Mouse (Mus musculus) liver, adult 2 months (tissue): Measurements from ENCODE around the gene Pigf. TPM values are rescaled to one million over a fixed set of nuclear protein-coding genes. Genes with fewer than 3 reads are reported as not detected.

Experiments
- DNase-seq: peaks from one replicate; pipeline ENCODE4 v3.0.0-alpha.2; 2011; ENCODE audit warnings: low read depth, low spot score; ENCODE audit errors: extremely low read depth
- H3K27ac ChIP-seq: fragments of 200-500 bp; replicated peaks from 2 replicates; pipeline ENCODE4 v1.5.1; 2012; ENCODE audit warnings: low read depth, mild to moderate bottlenecking, control low read depth, inconsistent platforms, low read length; ENCODE audit not compliant: insufficient read depth
- H3K27me3 ChIP-seq: fragments of 200-500 bp; 2 replicates; pipeline ENCODE4 v1.6.1; 2012; ENCODE audit warnings: mild to moderate bottlenecking, moderate library complexity, low read length, inconsistent platforms; ENCODE audit not compliant: control insufficient read depth, insufficient read depth
- H3K36me3 ChIP-seq: fragments of 200-500 bp; 2 replicates; pipeline ENCODE4 v1.6.1; 2012; ENCODE audit warnings: low read length, inconsistent platforms; ENCODE audit not compliant: control insufficient read depth, insufficient read depth
- H3K4me1 ChIP-seq: fragments of 200-500 bp; 2 replicates; pipeline ENCODE4 v1.6.1; 2011; ENCODE audit warnings: low read length; ENCODE audit not compliant: control insufficient read depth, insufficient read depth
- H3K4me3 ChIP-seq: fragments of 200-500 bp; 2 replicates; pipeline ENCODE4 v1.5.1; 2011; ENCODE audit warnings: low read depth, mild to moderate bottlenecking, control low read depth, low read length, moderate library complexity; ENCODE audit not compliant: insufficient read depth
- H3K79me2 ChIP-seq: fragments of 200-500 bp; 2 replicates; pipeline ENCODE4 v1.6.1; 2012; ENCODE audit warnings: inconsistent platforms, mild to moderate bottlenecking, low read length, moderate library complexity; ENCODE audit not compliant: control insufficient read depth, insufficient read depth
- H3K9ac ChIP-seq: fragments of 200-500 bp; 2 replicates; pipeline ENCODE4 v1.6.1; 2012; ENCODE audit warnings: low read depth, mild to moderate bottlenecking, control low read depth, inconsistent platforms, low read length
- CTCF ChIP-seq: fragments of 200-500 bp; IDR thresholded peaks from 2 replicates; pipeline ENCODE4 v1.5.1; 2011; ENCODE audit warnings: low read depth, low read length, control low read depth
- POLR2A ChIP-seq: fragments of 200-500 bp; IDR thresholded peaks from 2 replicates; pipeline ENCODE4 v1.6.1; 2011; ENCODE audit warnings: low read length, control low read depth; ENCODE audit not compliant: insufficient read depth; ENCODE audit errors: extremely low read depth
- WGBS: fragments of 180-500 bp; shearing (Covaris S2); methylation state at CpG from one replicate; pipeline ENCODE4 v1.1.7; 2018; 5-methylcytosine and 5-hydroxymethylcytosine counted together
- polyA plus RNA-seq: library from polyadenylated mRNA; depleted of rRNA; stranded (reverse); fragments of >200 nt; gene quantifications from 2 replicates; pipeline ENCODE4 v1.2.3, GENCODE M21; 2012
- total RNA-seq: library from RNA; depleted of rRNA; stranded (reverse); fragments of >200 nt; gene quantifications from 2 replicates; pipeline ENCODE4 v1.2.3, GENCODE M21; 2014

Gene Pigf
- total and polyA plus RNA-seq, 2 experiments: 3.2 to 9.1 TPM

GRCm38 (mm10) chr17:87019692-87020091 lies 5.5 kb downstream of the Pigf start:
- no peak overlapping the region for H3K9ac ChIP-seq

GRCm38 (mm10) chr17:87011301-87012019 lies 13.7 kb downstream of the Pigf start:
- Histone ChIP-seq H3K27me3 (no peaks in the 10 kb centered on the region), H3K4me1 (no peaks in the 10 kb centered on the region), H3K9ac (no peak overlapping the region), H3K4me3 (no peak overlapping the region), H3K27ac (no peak overlapping the region), H3K79me2 (no peaks in the 10 kb centered on the region), H3K36me3 (no peaks in the 10 kb centered on the region)
- TF ChIP-seq POLR2A: no peak
- TF ChIP-seq CTCF: no peak
- WGBS: 90% methylated on average over 13 of the region's 13 CpGs
- DNase-seq: no peak

More at GRCm38 (mm10) chr17:87019692-87020091, 5.5 kb downstream of the Pigf start:
- no peak for DNase-seq
- TF ChIP-seq CTCF (no peak), POLR2A (no peak)
- Histone ChIP-seq H3K4me1 (peaks cover 3% of the 10 kb centered on the region; the same call in 1 of the 2 replicates), H3K4me3 (no peak overlapping the region), H3K27ac (no peak overlapping the region), H3K27me3 (no peaks in the 10 kb centered on the region), H3K79me2 (no peaks in the 10 kb centered on the region), H3K36me3 (peaks cover 3% of the 10 kb centered on the region; the same call in 1 of the 2 replicates)
- 42% methylated on average over 5 of the region's 5 CpGs for WGBS

- Histone ChIP-seq H3K27ac (no peak overlapping the region), H3K79me2 (no peaks in the 10 kb centered on the region), H3K27me3 (no peaks in the 10 kb centered on the region), H3K36me3 (no peaks in the 10 kb centered on the region), H3K4me1 (no peaks in the 10 kb centered on the region), H3K9ac (no peak overlapping the region), H3K4me3 (no peak overlapping the region)
- TF ChIP-seq CTCF (0 out of 2 replicates have a peak, but pooled peaks have one; percentile 5), POLR2A (no peak)
- no peak for DNase-seq
- WGBS: 97% methylated on average over 3 of the region's 3 CpGs
Measured at GRCm38 (mm10) chr17:87008950-87009349, 16.3 kb downstream of the Pigf start.

GRCm38 (mm10) chr17:86997323-86997722 lies 27.9 kb downstream of the Pigf start:
- no peak overlapping the region for H3K27ac ChIP-seq
- peaks cover 2% of the 10 kb centered on the region; the same call in 1 of the 2 replicates for H3K79me2 ChIP-seq
- no peaks in the 10 kb centered on the region; the same call in 1 of the 2 replicates for H3K36me3 ChIP-seq
- H3K27me3 ChIP-seq: no peaks in the 10 kb centered on the region
- no peak for DNase-seq
- H3K4me1 ChIP-seq: no peaks in the 10 kb centered on the region
- H3K4me3 ChIP-seq: no peak overlapping the region
- TF ChIP-seq POLR2A: no peak
- no peak for TF ChIP-seq CTCF
- 93% methylated on average over 6 of the region's 6 CpGs for WGBS
- H3K9ac ChIP-seq: no peak overlapping the region

GRCm38 (mm10) chr17:86991306-86991705 lies 33.9 kb downstream of the Pigf start:
- no peak overlapping the region for H3K27ac ChIP-seq
- no peaks in the 10 kb centered on the region for H3K27me3 ChIP-seq
- DNase-seq: no peak
- no peak overlapping the region for H3K4me3 ChIP-seq
- WGBS: 91% methylated on average over 8 of the region's 8 CpGs
- no peak overlapping the region for H3K9ac ChIP-seq
- TF ChIP-seq CTCF (no peak), POLR2A (no peak)
- H3K79me2 ChIP-seq: peaks cover 2% of the 10 kb centered on the region; the same call in 1 of the 2 replicates
- H3K36me3 ChIP-seq: no peaks in the 10 kb centered on the region
- H3K4me1 ChIP-seq: no peaks in the 10 kb centered on the region

GRCm38 (mm10) chr17:86988601-86989184 lies 36.5 kb downstream of the Pigf start:
- H3K27me3 ChIP-seq: no peaks in the 10 kb centered on the region
- no peak overlapping the region for H3K9ac ChIP-seq
- no peak for DNase-seq
- H3K36me3 ChIP-seq: no peaks in the 10 kb centered on the region
- TF ChIP-seq CTCF: no peak
- 0 out of 2 replicates have a peak, but pooled peaks cover 2% of the 10 kb centered on the region for H3K79me2 ChIP-seq
- no peak overlapping the region for H3K4me3 ChIP-seq
- no peak overlapping the region for H3K27ac ChIP-seq
- 74% methylated on average over 6 of the region's 6 CpGs for WGBS
- H3K4me1 ChIP-seq: no peaks in the 10 kb centered on the region
